Mouse (Mus musculus): ENCODE results near the gene Tbc1d8. TPM values are rescaled to one million over a fixed set of nuclear protein-coding genes. Genes with fewer than 3 reads are reported as not detected.

The Tbc1d8 gene
- total and polyA plus RNA-seq, 2 experiments from 2014 or later: 7.8 to 17.4 TPM

- no peak overlapping the region for H3K4me3 ChIP-seq (ENCODE audit: low read length)
- H3K9me3 ChIP-seq (ENCODE audit: low read length): no peaks in the 10 kb centered on the region
- ATAC-seq (no peak), DNase-seq (ENCODE audit: low spot score) (no peak)
- no peaks in the 10 kb centered on the region for H3K36me3 ChIP-seq (ENCODE audit: insufficient read depth, low read length)
- TF ChIP-seq CTCF (IDR thresholded peaks at IDR 0.05; ENCODE audit: low read depth): no peak
- peak overlapping the region; percentile 52; the same call in 1 of the 2 replicates for H3K4me2 ChIP-seq (ENCODE audit: low read depth, low read length)
- H3K4me1 ChIP-seq (ENCODE audit: insufficient read depth, low read length): 0 out of 2 replicates have a peak, but pooled peaks cover 5% of the 10 kb centered on the region
- H3K9ac ChIP-seq (replicated peaks; ENCODE audit: low read length): no peak overlapping the region; the same call in 1 of the 2 replicates
- 56% methylated on average over 7 of the region's 7 CpGs for WGBS
- H3K27me3 ChIP-seq (ENCODE audit: insufficient read depth, low read length): no peaks in the 10 kb centered on the region
- no peak overlapping the region for H3K27ac ChIP-seq
These were observed 116.1 kb downstream of the Tbc1d8 start for GRCm38 (mm10) chr1:39362515-39362893.

- ATAC-seq: 0 out of 2 replicates have a peak, but pooled peaks have one; percentile 27
These were observed 116.6 kb downstream of the Tbc1d8 start for GRCm38 (mm10) chr1:39361754-39362514.

GRCm38 (mm10) chr1:39349427-39349826 is 129.1 kb downstream of the Tbc1d8 start:
- no peak for TF ChIP-seq CTCF (IDR thresholded peaks at IDR 0.05; ENCODE audit: low read depth)
- ATAC-seq: no peak
- no peaks in the 10 kb centered on the region for H3K4me1 ChIP-seq (ENCODE audit: insufficient read depth, low read length)
- no peaks in the 10 kb centered on the region for H3K27me3 ChIP-seq (ENCODE audit: insufficient read depth, low read length)
- WGBS: 77% methylated on average over 7 of the region's 7 CpGs
- H3K4me2 ChIP-seq (ENCODE audit: low read depth, low read length): no peak overlapping the region
- no peak overlapping the region for H3K27ac ChIP-seq
- H3K9me3 ChIP-seq (ENCODE audit: low read length): peaks cover 4% of the 10 kb centered on the region; the same call in 1 of the 2 replicates
- H3K36me3 ChIP-seq (ENCODE audit: insufficient read depth, low read length): no peaks in the 10 kb centered on the region
- H3K4me3 ChIP-seq (ENCODE audit: low read length): no peak overlapping the region
- no peak for DNase-seq (ENCODE audit: low spot score)
- no peak overlapping the region for H3K9ac ChIP-seq (replicated peaks; ENCODE audit: low read length)

More at GRCm38 (mm10) chr1:39361754-39362514, 116.6 kb downstream of the Tbc1d8 start:
- H3K36me3 ChIP-seq (ENCODE audit: insufficient read depth, low read length): no peaks in the 10 kb centered on the region
- H3K9ac ChIP-seq (replicated peaks; ENCODE audit: low read length): no peak overlapping the region; the same call in 1 of the 2 replicates
- peak overlapping the region; percentile 17 for H3K4me3 ChIP-seq (ENCODE audit: low read length)
- no peaks in the 10 kb centered on the region for H3K27me3 ChIP-seq (ENCODE audit: insufficient read depth, low read length)
- peak overlapping the region; percentile 52 for H3K4me2 ChIP-seq (ENCODE audit: low read depth, low read length)
- no peak for DNase-seq (ENCODE audit: low spot score)
- H3K27ac ChIP-seq: no peak overlapping the region
- 31% methylated on average over 24 of the region's 24 CpGs for WGBS
- H3K4me1 ChIP-seq (ENCODE audit: insufficient read depth, low read length): 0 out of 2 replicates have a peak, but pooled peaks cover 5% of the 10 kb centered on the region
- peak; percentile 35; the same call in 1 of the 2 replicates for TF ChIP-seq CTCF (IDR thresholded peaks at IDR 0.05; ENCODE audit: low read depth)
- H3K9me3 ChIP-seq (ENCODE audit: low read length): no peaks in the 10 kb centered on the region

GRCm38 (mm10) chr1:39349001-39349400 is 129.6 kb downstream of the Tbc1d8 start:
- WGBS: 52% methylated on average over 1 of the region's 1 CpGs
- peak; percentile 20 for DNase-seq (ENCODE audit: low spot score)
- no peaks in the 10 kb centered on the region for H3K4me1 ChIP-seq (ENCODE audit: insufficient read depth, low read length)

GRCm38 (mm10) chr1:39344981-39345600 is 133.5 kb downstream of the Tbc1d8 start:
- H3K36me3 ChIP-seq (ENCODE audit: insufficient read depth, low read length): no peaks in the 10 kb centered on the region
- no peak overlapping the region for H3K4me2 ChIP-seq (ENCODE audit: low read depth, low read length)
- no peak overlapping the region for H3K9ac ChIP-seq (replicated peaks; ENCODE audit: low read length)
- DNase-seq (ENCODE audit: low spot score): peak; percentile 56
- no peak overlapping the region for H3K27ac ChIP-seq
- TF ChIP-seq CTCF (IDR thresholded peaks at IDR 0.05; ENCODE audit: low read depth): peak; percentile 68
- no peaks in the 10 kb centered on the region for H3K4me1 ChIP-seq (ENCODE audit: insufficient read depth, low read length)
- no peaks in the 10 kb centered on the region for H3K27me3 ChIP-seq (ENCODE audit: insufficient read depth, low read length)
- WGBS: 63% methylated on average over 21 of the region's 21 CpGs
- ATAC-seq: no peak
- no peaks in the 10 kb centered on the region for H3K9me3 ChIP-seq (ENCODE audit: low read length)
- no peak overlapping the region for H3K4me3 ChIP-seq (ENCODE audit: low read length)

More at GRCm38 (mm10) chr1:39349001-39349400, 129.6 kb downstream of the Tbc1d8 start:
- no peak for TF ChIP-seq CTCF (IDR thresholded peaks at IDR 0.05; ENCODE audit: low read depth)
- no peak for ATAC-seq
- Histone ChIP-seq H3K9me3 (ENCODE audit: low read length) (peaks cover 4% of the 10 kb centered on the region; the same call in 1 of the 2 replicates), H3K27ac (no peak overlapping the region), H3K27me3 (ENCODE audit: insufficient read depth, low read length) (no peaks in the 10 kb centered on the region), H3K36me3 (ENCODE audit: insufficient read depth, low read length) (no peaks in the 10 kb centered on the region), H3K4me3 (ENCODE audit: low read length) (no peak overlapping the region), H3K4me2 (ENCODE audit: low read depth, low read length) (no peak overlapping the region), H3K9ac (replicated peaks; ENCODE audit: low read length) (no peak overlapping the region)

GRCm38 (mm10) chr1:39343242-39343641 is 135.3 kb downstream of the Tbc1d8 start:
- Histone ChIP-seq H3K27me3 (ENCODE audit: insufficient read depth, low read length) (no peaks in the 10 kb centered on the region), H3K4me1 (ENCODE audit: insufficient read depth, low read length) (no peaks in the 10 kb centered on the region), H3K27ac (no peak overlapping the region), H3K9me3 (ENCODE audit: low read length) (no peaks in the 10 kb centered on the region), H3K4me3 (ENCODE audit: low read length) (no peak overlapping the region), H3K4me2 (ENCODE audit: low read depth, low read length) (no peak overlapping the region), H3K9ac (replicated peaks; ENCODE audit: low read length) (no peak overlapping the region), H3K36me3 (ENCODE audit: insufficient read depth, low read length) (no peaks in the 10 kb centered on the region)
- DNase-seq (ENCODE audit: low spot score): no peak
- 79% methylated on average over 5 of the region's 5 CpGs for WGBS
- peak; percentile 48 for TF ChIP-seq CTCF (IDR thresholded peaks at IDR 0.05; ENCODE audit: low read depth)
- ATAC-seq: no peak

Measured in hindbrain, postnatal 0 days (tissue).